Mouse (Mus musculus) C2C12 (cell line): ENCODE measurements around the gene Tspan5.

Experiments
- MAX ChIP-seq: IDR thresholded peaks from one replicate; pipeline ENCODE4 v1.6.1; 2011; ENCODE audit warnings: mild to moderate bottlenecking, control low read depth
- USF1 ChIP-seq: IDR thresholded peaks from one replicate; pipeline ENCODE4 v1.6.1; 2011; ENCODE audit warnings: low read depth, mild to moderate bottlenecking, control low read depth, moderate library complexity

- TF ChIP-seq MAX (peak; percentile 34), USF1 (no peak)
Observed at GRCm38 (mm10) chr3:138741649-138742565, at the start of gene Tspan5.
